Mouse (Mus musculus): Measurements from ENCODE around the gene Snx17. TPM values are rescaled to one million over a fixed set of nuclear protein-coding genes. Genes with fewer than 3 reads are reported as not detected.
"Not testable (repeated sequence)": the region's sequence is repeated elsewhere in the genome, so short reads cannot be mapped to it uniquely, and the experiment has no call there.

Gene Snx17
- total RNA-seq, 2 experiments from 2014 or later: 16.3 to 22.6 TPM

DNA sequence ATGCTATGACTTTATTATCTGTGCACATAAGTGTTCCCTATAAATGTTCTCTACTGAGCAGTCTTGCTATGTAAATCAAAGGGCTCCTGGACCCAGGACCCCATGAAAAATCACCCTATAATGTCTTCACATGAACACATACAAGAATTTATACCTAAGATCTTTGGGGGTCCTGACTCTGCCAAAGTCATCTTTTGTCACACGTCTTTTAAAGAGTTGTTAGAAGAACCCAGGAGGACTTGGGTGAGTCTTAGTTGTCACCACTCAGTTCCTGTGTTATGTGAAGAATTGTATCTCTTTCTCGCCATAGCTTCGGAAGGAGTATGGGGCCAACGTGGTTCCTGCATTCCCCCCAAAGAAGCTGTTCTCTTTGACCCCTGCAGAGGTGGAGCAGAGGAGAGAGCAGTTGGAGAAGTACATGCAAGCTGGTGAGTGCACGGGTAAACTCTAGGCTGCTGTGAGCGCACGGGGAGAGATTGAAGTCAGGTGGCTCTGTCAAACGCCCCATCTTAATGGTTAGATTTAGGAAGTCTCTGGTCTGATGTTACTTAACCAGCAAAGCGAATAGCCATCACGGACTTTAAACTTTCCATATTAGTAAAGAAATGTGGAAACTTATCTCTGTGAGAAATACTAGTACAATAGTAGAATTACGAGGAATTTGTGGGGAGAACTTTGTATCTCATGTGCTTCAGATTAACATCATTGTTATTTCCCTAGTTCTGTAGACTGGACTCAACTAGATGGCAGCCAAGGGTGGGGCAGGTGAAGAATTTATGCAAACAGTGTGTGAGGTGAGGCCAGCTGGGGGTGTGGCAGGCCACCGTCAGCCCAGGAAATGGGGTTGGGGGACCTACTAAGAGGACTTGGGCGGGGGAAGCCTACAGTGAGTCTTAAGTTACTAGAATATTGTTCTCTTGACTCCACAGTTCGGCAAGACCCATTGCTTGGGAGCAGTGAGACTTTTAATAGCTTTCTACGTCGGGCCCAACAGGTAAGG lies 1.8 kb downstream of the Snx17 start:
- no peak for ATAC-seq (replicated peaks; ENCODE audit: low FRiP score, poor library complexity, severe bottlenecking)

DNA sequence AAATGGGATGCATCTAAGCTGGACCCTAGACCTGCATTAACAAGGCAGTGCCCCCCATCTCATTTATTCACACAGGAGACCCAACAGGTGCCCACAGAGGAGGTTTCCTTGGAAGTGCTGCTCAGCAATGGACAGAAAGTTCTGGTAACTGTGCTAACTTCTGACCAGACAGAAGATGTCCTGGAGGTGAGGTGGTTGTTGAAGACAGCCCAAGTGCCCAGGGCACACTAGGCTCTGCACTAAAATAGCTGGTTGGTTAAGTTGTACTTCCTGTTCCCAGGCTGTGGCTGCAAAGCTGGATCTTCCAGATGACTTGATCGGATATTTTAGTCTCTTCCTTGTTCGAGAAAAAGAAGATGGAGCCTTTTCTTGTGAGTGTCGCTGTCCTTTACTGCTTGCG lies 2.6 kb downstream of the Snx17 start:
- ATAC-seq (replicated peaks; ENCODE audit: low FRiP score, poor library complexity, severe bottlenecking): no peak

DNA sequence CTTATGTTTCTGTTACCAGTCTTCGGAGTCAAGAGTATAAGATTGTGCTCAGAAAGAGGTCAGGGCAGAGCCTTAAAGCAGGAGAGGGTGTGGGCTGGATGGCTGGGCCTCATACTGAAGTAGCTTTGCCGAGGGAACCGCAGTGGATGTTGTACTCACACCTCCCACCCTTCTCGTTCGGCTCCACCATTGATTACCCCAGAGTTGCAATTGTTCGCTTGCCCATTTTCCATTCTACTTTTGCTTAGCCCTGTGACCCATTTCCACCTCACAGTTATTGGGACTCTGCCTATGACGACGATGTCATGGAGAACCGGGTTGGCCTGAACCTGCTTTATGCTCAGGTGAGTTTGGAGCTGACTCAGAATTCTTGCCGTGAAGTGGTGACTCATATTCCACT lies 3.2 kb downstream of the Snx17 start:
- no peak for ATAC-seq (replicated peaks; ENCODE audit: low FRiP score, poor library complexity, severe bottlenecking)

DNA sequence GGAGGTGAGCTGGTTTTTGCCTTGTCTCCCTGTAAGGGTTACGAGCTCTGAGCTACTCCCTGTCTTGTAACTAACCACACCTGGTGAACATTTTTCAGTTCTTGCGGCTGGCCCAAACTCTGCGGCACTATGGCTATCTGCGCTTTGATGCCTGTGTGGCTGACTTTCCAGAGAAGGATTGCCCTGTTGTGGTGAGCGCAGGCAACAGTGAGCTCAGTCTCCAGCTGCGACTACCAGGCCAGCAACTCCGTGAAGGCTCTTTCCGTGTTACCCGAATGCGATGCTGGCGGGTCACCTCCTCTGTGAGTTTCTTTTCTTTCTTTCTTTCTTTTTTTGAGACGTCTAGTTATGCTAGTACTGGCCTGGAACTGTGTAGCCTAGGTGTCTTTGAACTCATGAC lies 4.0 kb downstream of the Snx17 start:
- no peak for ATAC-seq (replicated peaks; ENCODE audit: low FRiP score, poor library complexity, severe bottlenecking)

DNA sequence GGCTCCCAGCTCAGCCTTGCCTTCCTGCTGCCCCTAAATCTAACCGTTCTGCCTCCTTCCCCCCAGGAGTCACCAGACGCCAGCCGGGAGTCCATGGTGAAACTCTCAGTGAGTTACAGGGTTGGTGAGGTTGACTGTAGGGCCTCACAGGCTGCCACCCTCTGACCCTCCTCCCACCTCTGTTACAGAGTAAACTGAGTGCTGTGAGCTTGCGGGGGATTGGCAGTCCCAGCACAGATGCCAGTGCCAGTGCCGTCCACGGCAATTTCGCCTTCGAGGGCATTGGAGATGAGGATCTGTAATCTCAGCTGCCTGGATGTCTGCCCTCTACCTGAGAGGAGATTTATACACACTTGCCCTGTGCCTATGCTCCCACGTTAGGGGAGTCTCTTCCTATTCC lies 5.1 kb downstream of the Snx17 start:
- ATAC-seq (replicated peaks; ENCODE audit: low FRiP score, poor library complexity, severe bottlenecking): no peak

DNA sequence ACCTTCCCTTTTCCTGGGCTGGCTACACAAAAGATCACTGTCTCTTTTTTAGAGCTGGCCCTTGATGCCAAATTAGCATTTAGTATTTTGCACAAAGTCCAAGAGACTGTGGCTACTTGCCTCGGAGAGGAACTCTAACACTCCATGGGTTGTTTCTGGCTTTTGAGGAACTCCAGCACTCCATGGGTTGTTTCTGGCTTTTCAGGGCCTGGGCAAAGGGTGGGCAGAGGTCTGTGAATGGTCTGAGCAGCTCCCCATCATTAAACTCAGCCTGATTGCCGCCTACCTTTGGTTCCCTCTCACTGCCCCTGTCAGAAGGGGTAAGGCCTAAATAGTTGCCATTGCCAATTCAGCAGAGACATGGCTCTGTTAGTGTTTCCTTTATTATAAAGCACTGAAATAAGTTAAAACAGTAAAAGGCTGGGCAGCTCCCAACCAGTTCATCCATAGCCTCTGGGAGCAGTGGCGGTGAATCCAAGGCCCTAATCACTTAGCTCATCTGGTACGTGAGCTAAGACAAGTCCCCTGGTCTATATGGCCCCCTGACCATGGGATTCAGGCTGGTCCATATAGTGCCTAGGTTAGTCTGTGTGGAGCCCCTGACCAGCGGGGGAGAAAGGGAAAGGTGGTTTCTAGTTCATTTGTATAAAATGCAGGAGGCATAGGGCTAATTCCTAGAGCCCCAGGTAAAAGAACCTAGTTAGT lies 5.7 kb downstream of the Snx17 start:
- ATAC-seq (replicated peaks; ENCODE audit: low FRiP score, poor library complexity, severe bottlenecking): no peak

DNA sequence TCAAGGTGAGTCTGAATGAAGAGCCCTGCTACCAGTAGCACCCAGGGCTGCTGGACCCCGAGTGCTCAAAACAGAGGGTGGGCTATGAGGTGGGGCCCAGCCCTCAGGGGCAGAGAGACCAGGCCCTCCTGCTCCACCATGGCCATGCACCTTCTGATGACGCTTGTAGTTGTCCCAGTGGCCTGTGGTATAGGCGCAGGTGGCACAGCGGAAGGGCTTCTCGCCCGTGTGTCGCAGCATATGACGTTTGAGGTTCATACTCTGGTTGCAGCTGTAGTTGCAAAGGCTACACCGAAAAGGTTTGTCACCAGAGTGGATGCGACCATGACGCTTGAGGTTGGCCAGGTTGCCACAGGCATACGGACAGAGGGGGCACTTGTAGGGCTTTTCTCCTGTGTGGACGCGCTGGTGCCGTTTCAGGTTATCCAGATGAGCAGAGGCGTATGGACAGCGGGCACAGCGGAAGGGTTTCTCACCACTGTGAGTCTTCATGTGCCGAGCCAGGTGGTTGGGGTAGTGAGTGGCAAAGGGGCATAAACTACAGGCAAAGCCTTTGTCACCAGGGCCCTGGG lies 6.4 kb downstream of the Snx17 start:
- no peak for ATAC-seq (replicated peaks; ENCODE audit: low FRiP score, poor library complexity, severe bottlenecking)

DNA sequence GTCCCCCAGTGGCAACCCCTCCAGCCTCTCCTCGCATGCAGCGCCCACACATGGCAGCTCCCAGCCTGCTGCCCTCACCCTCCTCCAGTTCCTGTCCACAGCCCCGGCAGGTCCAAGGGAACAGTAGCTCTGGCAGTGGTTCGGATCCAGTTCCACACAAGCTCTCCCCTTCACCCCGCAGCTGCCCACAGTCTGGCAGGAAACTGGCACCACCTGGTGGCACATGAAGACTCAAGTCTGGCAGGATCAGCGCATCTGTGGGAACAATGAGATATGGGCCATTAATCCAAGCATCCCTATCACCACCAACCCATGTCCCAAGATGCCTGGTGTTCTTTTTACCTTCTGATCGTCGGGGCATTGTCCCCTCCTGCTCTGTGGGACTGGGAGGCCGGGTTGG lies 6.9 kb downstream of the Snx17 start:
- no peak for ATAC-seq (replicated peaks; ENCODE audit: low FRiP score, poor library complexity, severe bottlenecking)

DNA sequence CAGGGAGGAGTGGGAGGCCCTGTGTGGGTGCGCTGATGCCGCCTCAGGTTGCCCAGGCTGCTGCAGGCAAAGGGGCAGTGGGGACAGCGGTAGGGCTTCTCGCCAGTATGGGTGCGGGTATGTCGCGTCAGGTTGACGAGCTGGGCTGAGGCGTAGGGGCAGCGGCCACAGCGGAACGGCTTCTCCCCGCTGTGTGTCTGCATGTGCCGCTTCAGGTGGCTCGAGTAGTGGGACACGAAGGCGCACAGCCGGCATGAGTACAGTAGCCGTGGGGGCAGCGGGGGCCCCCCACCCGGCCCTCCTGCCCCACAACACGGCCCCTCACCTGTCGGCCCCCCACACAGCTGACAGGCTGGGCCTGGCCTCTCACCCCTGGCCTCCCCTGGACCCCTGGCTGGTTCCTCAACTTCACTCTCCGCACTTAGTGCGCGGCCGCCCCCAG lies 7.3 kb downstream of the Snx17 start:
- ATAC-seq (replicated peaks; ENCODE audit: low FRiP score, poor library complexity, severe bottlenecking): no peak

DNA sequence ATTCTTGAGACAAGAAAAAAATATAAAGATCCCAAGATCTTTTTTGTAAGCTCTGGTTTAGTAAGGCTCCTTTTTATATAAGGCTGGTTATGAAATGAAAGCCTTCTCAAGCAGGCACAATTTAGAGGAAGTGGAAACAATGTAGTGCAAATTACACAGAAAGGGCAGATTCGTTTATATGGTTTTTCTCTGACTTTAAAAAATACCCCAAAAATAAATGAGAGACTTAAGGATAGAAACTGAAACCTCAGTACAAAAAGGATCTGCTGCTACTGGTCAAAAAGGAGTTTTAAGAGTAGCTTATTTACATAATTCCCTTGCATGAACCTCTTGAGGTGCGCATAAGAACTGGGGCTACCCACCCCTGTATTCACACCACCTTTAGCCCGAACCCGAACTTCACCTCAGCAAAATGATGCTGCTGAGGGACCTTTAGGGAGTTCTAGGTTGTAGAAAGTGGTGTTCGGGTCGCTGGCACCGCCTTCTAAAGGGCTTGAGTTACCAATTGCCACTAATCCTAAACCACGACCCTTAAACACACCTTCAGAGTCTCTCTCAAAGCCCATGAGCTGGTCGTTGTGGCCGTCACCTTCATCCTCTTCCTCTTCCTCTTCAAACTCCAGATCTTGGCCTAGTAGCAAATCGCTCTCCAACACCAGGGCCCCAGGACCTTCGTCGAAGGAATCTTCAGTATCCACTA lies 8.2 kb downstream of the Snx17 start:
- no peak for ATAC-seq (replicated peaks; ENCODE audit: low FRiP score, poor library complexity, severe bottlenecking)

DNA sequence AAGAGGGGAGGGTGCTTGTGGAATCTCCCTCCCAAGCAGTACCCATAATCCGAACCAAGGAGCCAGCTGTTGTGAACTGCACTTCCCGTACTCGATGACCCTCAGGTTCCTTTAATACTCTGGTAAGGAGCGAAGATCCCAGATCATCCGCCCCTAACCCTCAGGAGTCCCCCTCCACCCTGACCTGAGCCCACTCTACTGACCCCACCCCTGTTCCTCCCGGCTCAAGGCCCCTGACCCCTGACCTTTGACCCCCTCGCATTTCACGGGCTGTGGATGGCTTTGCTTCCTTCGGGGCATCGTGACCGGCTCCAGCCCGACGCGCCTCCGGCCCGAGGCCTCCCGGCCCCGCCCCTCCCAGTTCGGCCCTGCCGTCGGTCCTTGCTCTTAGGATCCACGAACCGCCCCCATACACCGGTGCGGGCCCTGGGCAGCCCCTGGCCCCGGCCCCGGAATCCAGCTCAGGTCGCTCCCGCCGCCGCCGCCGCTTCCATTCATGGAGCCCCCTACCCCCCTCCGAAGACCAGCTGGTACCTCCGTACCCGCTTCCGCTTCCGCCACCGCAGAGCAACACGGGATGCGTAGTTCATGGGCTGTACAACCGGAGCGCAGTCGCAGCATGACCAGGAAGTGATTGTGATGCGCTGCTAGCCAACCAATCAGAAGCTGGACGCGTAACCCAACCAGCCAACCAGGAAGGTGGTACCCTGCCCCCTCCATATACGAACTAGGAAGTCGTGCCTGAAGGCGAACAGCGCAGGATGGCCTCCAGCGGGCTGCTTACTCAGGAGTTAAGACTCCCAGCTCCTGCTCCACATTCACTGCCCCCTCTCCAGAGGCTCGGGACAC lies 8.9 kb downstream of the Snx17 start, which contains the start of gene Zfp513:
Zfp513 (minus strand) TSS at position 562 of the 849 bp plus-strand sequence.
- ATAC-seq (replicated peaks; ENCODE audit: low FRiP score, poor library complexity, severe bottlenecking): peak; percentile 99

DNA sequence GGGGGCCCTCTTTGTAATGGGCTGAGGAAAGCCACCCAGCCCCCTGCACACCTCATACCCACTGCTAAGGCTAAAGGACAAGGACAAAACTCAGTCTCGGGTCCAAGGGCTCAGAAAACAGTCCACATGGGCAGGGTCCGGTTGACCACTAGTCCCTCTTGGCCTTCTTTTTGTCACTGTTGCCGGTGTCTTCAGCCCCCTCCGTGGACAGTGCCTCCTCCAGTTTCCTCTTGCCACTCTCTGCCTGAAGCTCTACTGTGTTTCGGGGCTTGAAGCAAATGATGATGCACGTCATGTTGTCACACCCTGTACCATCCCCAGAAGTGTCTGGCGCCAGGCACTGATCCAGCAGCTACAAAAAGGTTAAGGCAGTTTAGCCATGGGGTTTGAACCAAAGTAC lies 9.9 kb downstream of the Snx17 start:
- no peak for ATAC-seq (replicated peaks; ENCODE audit: low FRiP score, poor library complexity, severe bottlenecking)

DNA sequence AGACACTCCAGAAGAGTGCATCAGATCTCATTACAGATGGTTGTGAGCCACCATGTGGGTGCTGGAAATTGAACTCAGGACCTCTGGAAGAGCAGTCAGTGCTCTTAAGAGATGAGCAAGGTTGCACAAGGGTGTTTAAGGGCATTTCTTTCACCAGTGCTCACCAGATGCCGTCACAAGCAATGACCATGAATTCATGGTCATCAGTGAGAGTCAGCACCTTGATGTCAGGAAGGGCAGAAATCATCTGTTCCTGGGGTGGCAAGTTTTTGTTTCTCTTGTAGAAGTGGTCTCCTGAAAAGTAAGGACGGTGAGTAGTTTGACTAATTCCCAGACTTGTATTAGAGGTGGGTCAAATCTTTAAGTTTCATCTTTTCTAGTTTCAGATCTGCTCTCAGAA lies 10.8 kb downstream of the Snx17 start:
- ATAC-seq (replicated peaks; ENCODE audit: low FRiP score, poor library complexity, severe bottlenecking): no peak

DNA sequence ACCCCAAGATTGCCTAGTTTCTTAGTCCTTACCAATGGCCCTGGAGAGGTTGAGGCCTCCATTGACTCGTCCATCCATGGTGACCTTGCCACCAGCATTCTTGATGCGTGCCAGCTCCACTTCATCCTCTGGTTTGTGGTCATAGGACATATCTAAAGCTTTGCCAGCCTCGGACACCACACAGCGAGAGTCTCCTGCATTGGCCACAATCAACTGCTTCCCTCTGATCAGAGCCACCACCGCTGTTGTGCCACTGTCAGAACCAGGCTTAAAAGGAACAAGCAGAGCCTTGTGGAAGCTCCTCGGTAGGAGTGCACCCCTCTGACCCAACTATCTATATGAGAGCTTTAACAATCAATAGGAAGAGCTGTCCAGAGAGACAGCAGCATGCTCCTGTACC lies 11.4 kb downstream of the Snx17 start:
- no peak for ATAC-seq (replicated peaks; ENCODE audit: low FRiP score, poor library complexity, severe bottlenecking)

DNA sequence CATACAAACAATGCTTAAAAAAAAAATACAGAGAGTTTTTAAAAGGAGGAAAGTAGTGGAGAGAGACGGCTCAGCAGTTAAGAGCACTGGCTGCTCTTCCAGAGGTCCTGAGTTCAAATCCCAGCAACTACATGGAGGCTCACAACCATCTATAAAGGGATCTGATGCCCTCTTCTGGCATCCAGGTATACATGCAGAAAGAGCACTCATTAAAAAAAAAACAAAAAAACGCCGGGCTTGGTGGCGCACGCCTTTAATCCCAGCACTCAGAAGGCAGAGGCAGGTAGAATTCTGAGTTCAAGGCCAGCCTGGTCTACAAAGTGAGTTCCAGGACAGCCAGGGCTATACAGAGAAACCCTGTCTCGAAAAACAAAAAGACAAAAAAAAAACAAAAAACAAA lies 23.5 kb downstream of the Snx17 start:
- ATAC-seq (replicated peaks; ENCODE audit: low FRiP score, poor library complexity, severe bottlenecking): not testable (repeated sequence)

DNA sequence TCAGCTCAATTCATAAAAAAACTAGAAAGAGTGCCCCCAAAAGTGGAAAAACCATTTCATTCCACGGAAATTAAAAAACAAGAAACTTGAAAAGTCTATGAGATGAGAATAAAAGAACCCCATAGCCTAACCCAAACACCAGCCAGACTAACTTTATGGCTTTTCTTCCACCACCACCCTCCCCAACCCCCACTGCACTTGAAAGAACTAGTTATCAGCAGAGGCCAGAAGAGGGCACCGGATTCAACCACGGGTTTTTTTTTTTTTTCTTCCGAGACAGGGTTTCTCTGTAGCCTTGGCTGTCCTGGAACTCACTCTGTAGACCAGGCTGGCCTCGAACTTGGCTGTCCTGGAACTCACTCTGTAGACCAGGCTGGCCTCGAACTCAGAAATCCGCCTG lies 25.3 kb downstream of the Snx17 start:
- ATAC-seq (replicated peaks; ENCODE audit: low FRiP score, poor library complexity, severe bottlenecking): peak; percentile 53

DNA sequence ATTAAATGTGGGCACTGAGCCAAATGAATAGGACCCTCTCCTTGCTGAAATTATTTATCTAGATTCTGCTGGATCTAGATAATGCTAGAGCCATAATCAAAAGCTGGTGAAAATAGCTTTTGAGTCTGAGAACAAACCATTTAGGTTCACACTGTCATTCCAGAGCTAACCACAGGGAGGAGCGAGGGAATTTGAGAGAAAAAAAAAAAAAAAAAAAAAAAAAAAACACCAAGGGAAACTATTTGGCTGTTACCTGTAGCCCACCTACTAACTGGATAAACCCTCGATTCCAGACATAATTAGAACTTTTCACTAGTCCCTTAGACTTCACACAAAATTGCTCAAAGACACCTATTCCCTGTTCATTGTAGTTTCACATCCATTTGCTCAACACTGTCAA lies 26.0 kb downstream of the Snx17 start:
- peak; percentile 37; the same call in 1 of the 2 replicates for ATAC-seq (replicated peaks; ENCODE audit: low FRiP score, poor library complexity, severe bottlenecking)

DNA sequence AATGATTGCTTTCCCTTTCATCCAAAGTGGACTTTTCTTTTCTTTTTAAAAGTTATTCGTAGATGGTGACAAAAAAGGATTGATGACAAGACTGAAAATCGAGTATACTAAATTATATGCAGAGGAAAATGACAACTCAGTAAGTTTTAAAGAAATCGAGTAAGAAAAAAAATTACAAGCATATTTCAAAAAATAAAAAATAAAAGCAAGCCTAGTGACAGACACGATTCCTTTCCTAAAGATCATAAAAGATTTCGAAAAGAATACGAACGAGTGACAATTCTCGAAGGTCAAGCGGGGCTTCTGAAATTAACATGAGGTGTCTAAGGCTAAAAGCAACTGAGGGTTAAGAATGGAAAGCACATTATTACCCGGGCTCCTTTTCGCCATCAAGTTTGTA lies 26.4 kb downstream of the Snx17 start:
- no peak for ATAC-seq (replicated peaks; ENCODE audit: low FRiP score, poor library complexity, severe bottlenecking)

DNA sequence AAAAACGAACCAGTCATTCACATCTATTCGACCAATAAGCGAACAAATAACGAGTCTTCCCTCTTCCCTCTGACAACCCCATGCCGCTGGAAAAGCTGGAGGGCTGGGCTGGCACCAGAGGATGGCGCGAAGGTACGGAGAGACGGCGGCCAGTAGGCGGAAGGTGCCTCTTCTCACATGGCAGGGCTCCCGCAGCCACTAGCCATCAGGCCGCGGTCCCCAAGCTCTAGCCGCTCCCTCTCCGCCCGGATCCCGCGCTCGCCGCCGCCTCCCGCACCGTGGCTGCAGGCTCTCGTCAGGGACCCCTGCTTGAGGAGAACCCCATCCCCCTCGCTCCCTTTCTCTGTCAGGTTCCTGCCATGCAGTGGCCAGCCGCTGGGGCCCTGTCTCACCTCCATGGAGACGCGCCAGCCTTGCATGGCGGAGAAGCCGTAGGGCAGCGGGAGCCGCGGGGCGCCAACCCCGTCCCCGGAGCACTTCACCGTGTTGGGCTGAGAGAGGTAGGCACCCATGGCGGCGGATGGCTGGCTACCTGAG lies 27.0 kb downstream of the Snx17 start:
- ATAC-seq (replicated peaks; ENCODE audit: low FRiP score, poor library complexity, severe bottlenecking): peak; percentile 48
